Mouse (Mus musculus) forebrain, embryonic 14.5 days (tissue): ENCODE measurements around the gene Mrgpra2a. TPM values are rescaled to one million over a fixed set of nuclear protein-coding genes. Genes with fewer than 3 reads are reported as not detected.
"Not testable (repeated sequence)": the region's sequence is repeated elsewhere in the genome, so short reads cannot be mapped to it uniquely, and the experiment has no call there.

ENCODE experiments used
- ATAC-seq: fragments of 200-750 bp; cut with Nextera tagmentation; 2 replicates; pipeline ENCODE4 v1.8.0; 2017; ENCODE audit warnings: mild to moderate bottlenecking, moderate library complexity
- DNase-seq: peaks from one replicate; pipeline ENCODE4 v3.0.0-alpha.2; 2015; ENCODE audit warnings: low spot score
- H3K27ac ChIP-seq: fragments of 300-500 bp; sonication (generic); 2 replicates; pipeline ENCODE4 v1.5.1; 2014; ENCODE audit warnings: low read depth, mild to moderate bottlenecking, control low read depth, low read length, moderate library complexity
- H3K27me3 ChIP-seq: fragments of 300-500 bp; sonication (generic); replicated peaks from 2 replicates; pipeline ENCODE4 v1.6.1; 2014; ENCODE audit warnings: low read length, control low read depth, mixed read lengths; ENCODE audit not compliant: control insufficient read depth, insufficient read depth
- H3K36me3 ChIP-seq: fragments of 300-500 bp; sonication (generic); 2 replicates; pipeline ENCODE4 v1.6.1; 2014; ENCODE audit warnings: low read length, control low read depth; ENCODE audit not compliant: control insufficient read depth, insufficient read depth
- H3K4me1 ChIP-seq: fragments of 300-500 bp; sonication (generic); 2 replicates; pipeline ENCODE4 v1.6.1; 2014; ENCODE audit warnings: antibody characterized with exemption, low read length, control low read depth; ENCODE audit not compliant: control insufficient read depth, insufficient read depth
- H3K4me2 ChIP-seq: fragments of 300-500 bp; sonication (generic); 2 replicates; pipeline ENCODE4 v1.6.1; 2014; ENCODE audit warnings: mild to moderate bottlenecking, control low read depth, low read length
- H3K4me3 ChIP-seq: fragments of 300-500 bp; sonication (generic); 2 replicates; pipeline ENCODE4 v1.5.1; 2014; ENCODE audit warnings: low read depth, low read length, control low read depth
- H3K9ac ChIP-seq: fragments of 300-500 bp; sonication (generic); 2 replicates; pipeline ENCODE4 v1.6.1; 2014; ENCODE audit warnings: mild to moderate bottlenecking, low read length, control low read depth, moderate library complexity
- H3K9me3 ChIP-seq: fragments of 300-500 bp; sonication (generic); replicated peaks from 2 replicates; pipeline ENCODE4 v1.6.1; 2016; ENCODE audit warnings: low read length, control low read depth, mixed read lengths; ENCODE audit not compliant: control insufficient read depth
- WGBS: fragments of 180-500 bp; shearing (Covaris S2); extraction: QIAGEN DNeasy Blood & Tissue Kit; methylation state at CpG from one replicate; pipeline ENCODE4 v1.1.7; 2014; 5-methylcytosine and 5-hydroxymethylcytosine counted together
- polyA plus RNA-seq: library from polyadenylated mRNA; unstranded; fragments of >200 nt; fragmentation: Nextera tagmentation; extraction: Ambion mirVana; gene quantifications from 2 replicates; pipeline ENCODE4 v1.2.1, GENCODE M21; 2014

Mrgpra2a gene
- polyA plus RNA-seq = not detected in 2 replicates

- WGBS = no CpG with 5 or more reads among the region's 1 CpGs
- H3K4me3 ChIP-seq, H3K4me2 ChIP-seq, H3K27me3 ChIP-seq, DNase-seq, H3K9me3 ChIP-seq, H3K4me1 ChIP-seq, ATAC-seq, H3K27ac ChIP-seq, H3K36me3 ChIP-seq, H3K9ac ChIP-seq: not testable (repeated sequence)
Observed at GRCm38 (mm10) chr7:47452015-47452414, at the start of gene Mrgpra2a. Gene Mrgpra2a, minus strand, starts transcription at chr7:47452139.

- H3K27me3 ChIP-seq, H3K36me3 ChIP-seq, H3K9ac ChIP-seq, H3K4me2 ChIP-seq, H3K9me3 ChIP-seq, H3K4me1 ChIP-seq, ATAC-seq, DNase-seq, H3K4me3 ChIP-seq, H3K27ac ChIP-seq: not testable (repeated sequence)
Observed at GRCm38 (mm10) chr7:47491266-47491665, 39.3 kb upstream of the Mrgpra2a start.

GRCm38 (mm10) chr7:47489438-47489837, 37.5 kb upstream of the Mrgpra2a start:
- H3K9me3 ChIP-seq, H3K27ac ChIP-seq, H3K4me2 ChIP-seq, H3K9ac ChIP-seq, H3K4me3 ChIP-seq, H3K4me1 ChIP-seq, H3K36me3 ChIP-seq, DNase-seq, ATAC-seq, H3K27me3 ChIP-seq: not testable (repeated sequence)
- no CpG with 5 or more reads among the region's 1 CpGs for WGBS

GRCm38 (mm10) chr7:47483181-47483580, 31.2 kb upstream of the Mrgpra2a start:
- ATAC-seq, H3K4me3 ChIP-seq, H3K4me1 ChIP-seq, H3K27ac ChIP-seq, DNase-seq, H3K4me2 ChIP-seq, H3K36me3 ChIP-seq, H3K9ac ChIP-seq, H3K27me3 ChIP-seq, H3K9me3 ChIP-seq: not testable (repeated sequence)

GRCm38 (mm10) chr7:47473904-47474303, 22.0 kb upstream of the Mrgpra2a start:
- H3K4me1 ChIP-seq, H3K9ac ChIP-seq, H3K27ac ChIP-seq, H3K4me2 ChIP-seq, H3K36me3 ChIP-seq, H3K27me3 ChIP-seq, DNase-seq, H3K9me3 ChIP-seq, ATAC-seq, H3K4me3 ChIP-seq: not testable (repeated sequence)
- 23% methylated on average over 1 of the region's 3 CpGs for WGBS

- not testable (repeated sequence) for H3K4me1 ChIP-seq, H3K4me2 ChIP-seq, DNase-seq, H3K27ac ChIP-seq, H3K36me3 ChIP-seq, H3K4me3 ChIP-seq, H3K9ac ChIP-seq, H3K9me3 ChIP-seq, ATAC-seq, H3K27me3 ChIP-seq
Observed at GRCm38 (mm10) chr7:47465278-47465981, 13.5 kb upstream of the Mrgpra2a start.

- not testable (repeated sequence) for DNase-seq, H3K27me3 ChIP-seq, H3K4me2 ChIP-seq, H3K4me1 ChIP-seq, H3K9ac ChIP-seq, H3K4me3 ChIP-seq, ATAC-seq, H3K36me3 ChIP-seq, H3K9me3 ChIP-seq, H3K27ac ChIP-seq
Observed at GRCm38 (mm10) chr7:47445729-47446128, 6.2 kb downstream of the Mrgpra2a start.

- H3K9ac ChIP-seq, ATAC-seq, H3K4me2 ChIP-seq, H3K27me3 ChIP-seq, H3K9me3 ChIP-seq, H3K4me1 ChIP-seq, DNase-seq, H3K4me3 ChIP-seq, H3K36me3 ChIP-seq, H3K27ac ChIP-seq: not testable (repeated sequence)
- 38% methylated on average over 1 of the region's 2 CpGs for WGBS
Observed at GRCm38 (mm10) chr7:47436463-47436862, 15.5 kb downstream of the Mrgpra2a start.

GRCm38 (mm10) chr7:47427815-47428508, 24.0 kb downstream of the Mrgpra2a start:
- H3K36me3 ChIP-seq, H3K9ac ChIP-seq, H3K27ac ChIP-seq, H3K4me1 ChIP-seq, DNase-seq, H3K4me3 ChIP-seq, H3K4me2 ChIP-seq, ATAC-seq, H3K27me3 ChIP-seq, H3K9me3 ChIP-seq: not testable (repeated sequence)
